Mouse (Mus musculus) erythroblast, embryonic 14.5 days (primary cell): ENCODE measurements around the gene Iqschfp.

Source experiments
- GATA1 ChIP-seq: IDR thresholded peaks from 2 replicates; pipeline ENCODE4 v1.6.1; 2012; ENCODE audit warnings: low read length, inconsistent platforms, mixed read lengths
- TAL1 ChIP-seq: IDR thresholded peaks from 3 replicates; pipeline ENCODE4 v1.6.1; 2012; ENCODE audit warnings: low read length, inconsistent platforms, mixed read lengths

- TF ChIP-seq GATA1 (no peak), TAL1 (no peak)
Observed at GRCm38 (mm10) chr3:68607336-68607735, 715.3 kb downstream of the Iqschfp start.
